Mouse (Mus musculus) testis, adult 2 months (tissue): ENCODE data around the gene Tomm34. TPM values are rescaled to one million over a fixed set of nuclear protein-coding genes. Genes with fewer than 3 reads are reported as not detected.

Experiments used
- H3K27ac ChIP-seq: fragments of 200-500 bp; 2 replicates; pipeline ENCODE4 v1.5.1; 2012; ENCODE audit warnings: low read depth, low read length; ENCODE audit not compliant: control insufficient read depth, insufficient read depth
- H3K27me3 ChIP-seq: fragments of 200-500 bp; 2 replicates; pipeline ENCODE4 v1.6.1; 2012; ENCODE audit warnings: mild to moderate bottlenecking, low read length, moderate library complexity; ENCODE audit not compliant: control insufficient read depth, insufficient read depth
- H3K36me3 ChIP-seq: fragments of 200-500 bp; 2 replicates; pipeline ENCODE4 v1.6.1; 2012; ENCODE audit warnings: mild to moderate bottlenecking, low read length; ENCODE audit not compliant: control insufficient read depth, insufficient read depth
- H3K4me1 ChIP-seq: fragments of 200-500 bp; 2 replicates; pipeline ENCODE4 v1.6.1; 2012; ENCODE audit warnings: low read length; ENCODE audit not compliant: control insufficient read depth, insufficient read depth
- H3K4me3 ChIP-seq: fragments of 200-500 bp; 2 replicates; pipeline ENCODE4 v1.5.1; 2012; ENCODE audit warnings: low read depth, mild to moderate bottlenecking, low read length, moderate library complexity, mixed read lengths; ENCODE audit not compliant: control insufficient read depth
- CTCF ChIP-seq: fragments of 200-500 bp; IDR thresholded peaks from 2 replicates; pipeline ENCODE4 v1.5.1; 2012; ENCODE audit warnings: low read depth, mild to moderate bottlenecking, inconsistent platforms, low read length, moderate library complexity; ENCODE audit not compliant: control insufficient read depth, insufficient read depth, insufficient replicate concordance
- POLR2A ChIP-seq: fragments of 200-500 bp; IDR thresholded peaks from 2 replicates; pipeline ENCODE4 v1.6.1; 2012; ENCODE audit warnings: low read depth, mild to moderate bottlenecking, inconsistent platforms, low read length, moderate library complexity; ENCODE audit not compliant: control insufficient read depth
- polyA plus RNA-seq: library from polyadenylated mRNA; depleted of rRNA; stranded (reverse); fragments of >200 nt; gene quantifications from 2 replicates; pipeline ENCODE4 v1.2.3, GENCODE M21; 2012; rRNA removed

Tomm34 gene
- polyA plus RNA-seq, result 44.1 and 48.8 TPM in 2 replicates

DNA sequence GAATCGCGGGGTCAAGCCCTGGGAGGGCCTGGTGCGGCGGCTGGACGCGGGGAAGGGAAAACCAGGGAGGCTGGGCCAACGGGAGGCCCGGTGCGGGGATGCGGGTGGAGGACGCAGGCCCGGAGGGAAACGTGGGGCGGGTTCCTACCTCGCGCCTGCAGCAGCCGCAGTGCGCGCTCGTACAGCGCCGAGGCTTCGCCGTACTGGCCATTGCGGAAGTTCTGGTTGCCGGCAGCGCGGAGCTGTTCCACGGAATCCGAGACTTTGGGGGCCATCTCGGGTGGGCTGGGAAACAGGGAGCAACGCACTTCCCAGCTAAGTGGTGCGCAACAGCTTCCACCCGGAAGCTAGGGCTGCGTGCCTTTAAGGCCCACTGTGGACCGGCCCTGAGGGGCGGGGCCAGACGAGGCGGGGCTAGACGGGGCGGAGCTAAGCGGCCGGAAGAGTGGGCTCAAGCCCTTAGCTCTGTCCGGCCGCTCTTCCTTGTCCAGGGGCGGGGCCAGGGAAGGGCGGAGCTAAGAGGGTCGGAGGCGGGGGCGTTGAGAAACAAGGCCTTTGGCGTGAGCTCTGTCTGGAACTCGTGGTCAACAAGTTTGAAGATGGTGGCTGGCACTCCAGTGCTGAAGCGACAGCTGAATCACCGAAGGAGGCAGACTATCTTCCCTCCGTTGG lies at the start of gene Tomm34:
Tomm34 (minus strand) TSS at position 405 of the 672 bp plus-strand sequence.
- Histone ChIP-seq H3K4me3 (peak within 1 kb of the TSS; percentile 93), H3K4me1 (peaks cover 9% of the 10 kb centered on the region), H3K36me3 (no peaks in the 10 kb centered on the region; the same call in 1 of the 2 replicates), H3K27ac (peak within 1 kb of the TSS; percentile 90), H3K27me3 (no peaks in the 10 kb centered on the region)
- TF ChIP-seq CTCF (peak; percentile 9; the same call in 1 of the 2 replicates), POLR2A (peak; percentile 99)

DNA sequence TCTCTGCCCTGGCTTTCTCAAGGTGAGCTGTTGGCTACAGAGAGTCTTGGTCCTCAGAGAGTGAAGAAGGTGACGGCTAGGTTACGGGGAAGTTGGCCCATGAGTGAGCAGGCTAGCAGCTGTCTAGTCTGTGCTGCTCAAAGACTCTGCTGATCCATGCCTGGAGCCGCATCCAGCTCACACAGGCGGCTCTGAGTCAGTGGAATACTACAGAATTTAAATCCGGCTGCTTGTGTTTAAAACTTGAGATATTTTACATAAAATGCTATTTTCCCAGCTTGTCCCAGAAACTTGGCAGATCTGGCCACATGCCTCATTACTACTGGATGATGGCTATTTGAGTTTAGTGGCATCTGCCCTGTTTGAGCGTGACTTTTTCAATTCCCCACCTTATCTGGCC lies 48.5 kb upstream of the Tomm34 start:
- no peak overlapping the region for H3K27ac ChIP-seq
- H3K36me3 ChIP-seq, result no peaks in the 10 kb centered on the region; the same call in 1 of the 2 replicates
- TF ChIP-seq CTCF, result no peak
- no peak for TF ChIP-seq POLR2A
- no peaks in the 10 kb centered on the region for H3K27me3 ChIP-seq
- H3K4me1 ChIP-seq, result no peaks in the 10 kb centered on the region
- no peak overlapping the region for H3K4me3 ChIP-seq

DNA sequence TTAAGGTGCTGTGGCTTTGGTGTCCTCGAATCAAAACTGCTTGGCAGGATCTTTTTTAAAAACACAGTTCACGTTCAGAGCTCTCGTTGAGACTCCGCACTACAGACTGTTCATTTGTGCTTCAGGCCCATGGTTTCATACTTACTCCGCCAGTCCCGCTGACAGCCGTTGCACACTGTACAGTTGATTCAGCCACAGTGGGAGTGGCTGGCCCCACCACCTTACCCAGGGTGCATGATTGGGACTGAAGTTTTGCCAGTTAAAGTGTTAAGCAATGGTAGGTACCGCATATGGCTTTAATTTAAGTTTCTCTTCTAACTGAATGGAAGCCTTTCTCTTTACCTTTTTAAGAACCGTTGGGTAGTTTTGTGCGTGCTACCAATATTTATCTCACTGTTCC lies 44.6 kb upstream of the Tomm34 start:
- Histone ChIP-seq H3K4me1 (no peaks in the 10 kb centered on the region), H3K27ac (no peak overlapping the region), H3K27me3 (no peaks in the 10 kb centered on the region), H3K4me3 (no peak overlapping the region), H3K36me3 (no peaks in the 10 kb centered on the region; the same call in none of the 2 replicates)
- TF ChIP-seq POLR2A (no peak), CTCF (no peak)

DNA sequence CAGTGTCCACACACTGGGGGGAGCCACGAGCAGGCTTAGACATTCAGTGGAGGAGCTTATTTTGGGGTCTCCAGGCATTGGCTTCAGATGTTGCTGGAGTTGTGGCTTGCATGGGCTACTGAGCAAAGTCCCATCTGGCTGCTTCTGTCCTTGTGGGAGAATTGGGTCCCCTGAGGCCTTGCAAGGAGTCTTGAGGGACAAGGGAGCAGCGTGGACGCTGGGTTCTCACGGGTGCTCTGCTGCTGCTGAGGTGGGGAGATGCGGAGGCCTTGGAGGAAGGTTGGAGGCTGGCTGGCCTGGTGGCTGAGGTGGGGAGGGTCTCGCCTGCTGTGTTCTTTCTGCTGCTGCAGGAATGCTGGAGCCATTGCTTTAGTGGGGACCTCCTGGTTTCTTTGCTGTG lies 43.1 kb upstream of the Tomm34 start:
- no peaks in the 10 kb centered on the region; the same call in none of the 2 replicates for H3K36me3 ChIP-seq
- H3K4me3 ChIP-seq, result no peak overlapping the region
- H3K4me1 ChIP-seq, result no peaks in the 10 kb centered on the region
- TF ChIP-seq POLR2A (no peak), CTCF (no peak)
- H3K27ac ChIP-seq, result no peak overlapping the region
- H3K27me3 ChIP-seq, result no peaks in the 10 kb centered on the region

DNA sequence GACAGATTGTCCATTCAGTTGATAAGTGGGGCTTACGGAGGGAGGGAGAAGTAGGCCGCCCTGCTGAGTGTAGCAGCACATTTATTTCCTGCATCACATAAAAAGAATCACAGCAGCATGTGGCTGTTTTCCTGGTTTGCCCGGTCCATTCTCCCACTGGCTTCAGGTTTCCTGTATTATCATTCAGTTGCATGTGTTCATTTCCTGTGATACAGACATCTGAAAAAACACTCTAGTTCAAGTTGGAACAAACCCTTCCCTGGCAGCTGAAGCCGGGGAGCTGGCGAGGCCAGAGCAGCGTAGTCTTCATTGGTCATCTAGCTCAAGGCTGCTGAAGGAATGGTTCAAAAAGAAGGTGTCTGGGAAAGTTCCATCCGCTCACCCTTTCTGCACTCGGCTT lies 40.6 kb upstream of the Tomm34 start:
- no peak overlapping the region for H3K4me3 ChIP-seq
- no peaks in the 10 kb centered on the region; the same call in 1 of the 2 replicates for H3K4me1 ChIP-seq
- no peaks in the 10 kb centered on the region; the same call in 1 of the 2 replicates for H3K36me3 ChIP-seq
- TF ChIP-seq CTCF (no peak), POLR2A (no peak)
- H3K27me3 ChIP-seq, result no peaks in the 10 kb centered on the region
- no peak overlapping the region for H3K27ac ChIP-seq

DNA sequence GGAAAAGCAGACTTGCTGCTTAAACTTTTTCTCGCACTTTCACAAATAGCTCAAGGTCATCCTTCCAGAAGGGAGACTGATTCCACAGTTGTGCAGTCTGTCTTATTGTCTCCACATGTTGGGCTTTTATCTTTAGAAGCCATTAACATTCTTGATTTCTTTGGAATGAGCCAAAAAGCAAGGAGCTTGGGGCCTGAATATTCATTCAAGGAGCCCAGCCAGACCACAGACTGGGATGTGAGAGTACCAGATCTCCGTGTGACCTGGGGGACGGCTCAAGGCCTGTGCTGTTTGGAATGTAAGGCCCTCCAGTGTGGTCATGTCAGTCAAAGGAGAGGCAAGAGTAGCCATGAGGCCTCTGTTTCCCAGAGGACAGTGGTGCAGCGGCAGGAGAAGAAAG lies 37.5 kb upstream of the Tomm34 start:
- H3K4me3 ChIP-seq, result no peak overlapping the region
- no peak for TF ChIP-seq CTCF
- TF ChIP-seq POLR2A, result no peak
- no peak overlapping the region for H3K27ac ChIP-seq
- no peaks in the 10 kb centered on the region; the same call in 1 of the 2 replicates for H3K4me1 ChIP-seq
- no peaks in the 10 kb centered on the region; the same call in 1 of the 2 replicates for H3K36me3 ChIP-seq
- no peaks in the 10 kb centered on the region for H3K27me3 ChIP-seq

DNA sequence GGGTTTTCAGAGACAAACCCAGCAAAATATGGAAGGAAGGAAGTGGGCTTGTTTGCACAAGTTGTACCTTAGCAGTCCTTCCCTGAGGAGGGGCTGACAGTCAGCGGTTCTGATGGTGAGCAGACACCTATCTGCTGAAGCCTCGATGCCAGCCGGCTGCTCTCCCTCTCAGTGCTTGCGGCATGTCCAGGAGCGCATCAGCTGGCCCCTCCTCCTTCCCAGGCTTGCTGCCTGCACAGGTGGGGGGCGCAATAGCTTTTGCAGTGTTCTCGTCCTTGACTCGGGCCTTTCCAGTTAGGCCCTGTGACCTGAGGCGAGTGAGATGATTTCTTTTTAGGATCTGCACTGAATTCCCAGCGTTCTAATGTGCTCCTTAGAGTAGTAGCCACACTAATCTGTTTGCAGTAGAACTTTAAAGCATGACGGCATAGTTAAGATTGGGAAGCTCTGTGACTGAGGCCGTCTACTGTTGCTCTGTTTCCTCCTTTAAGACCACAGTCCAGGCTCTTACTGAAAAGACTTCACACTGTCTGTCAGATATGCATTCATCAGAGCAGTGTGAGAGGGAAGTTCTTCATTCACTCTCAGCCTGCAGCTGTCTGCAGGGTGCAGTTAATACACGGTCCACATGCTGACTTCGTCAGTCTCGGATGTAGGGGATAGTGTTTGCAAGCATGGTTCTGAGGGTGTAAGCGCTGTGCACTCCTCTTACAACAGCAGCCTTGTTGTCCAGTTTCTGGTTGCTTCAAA lies 36.3 kb upstream of the Tomm34 start:
- H3K27ac ChIP-seq, result no peak overlapping the region
- H3K4me1 ChIP-seq, result no peaks in the 10 kb centered on the region; the same call in 1 of the 2 replicates
- no peak overlapping the region for H3K4me3 ChIP-seq
- H3K27me3 ChIP-seq, result no peaks in the 10 kb centered on the region
- TF ChIP-seq CTCF (no peak), POLR2A (no peak)
- no peaks in the 10 kb centered on the region; the same call in none of the 2 replicates for H3K36me3 ChIP-seq
